14 mouse cellular contexts compared by ENCODE assay signal in genomic region chr17:57264164-57264563, GRCm38 (mm10). TPM values are rescaled to one million over a fixed set of nuclear protein-coding genes. Genes with fewer than 3 reads are reported as not detected.
DNase-seq lines count a peak whose midpoint lies in the region; ATAC-seq and TF ChIP-seq lines count a peak whose summit lies in the region.
"Had no signal": no experiment of that assay in that cellular context is flagged by ENCODE, and none has a peak within 500 bp of the region (broad histone marks: within the 10 kb centered on the region; RNA-seq: fewer than 3 reads in every experiment).

No protein-coding gene starts in this region.

- TF ChIP-seq CTCF in cerebellum, adult 2 months (IDR thresholded peaks at IDR 0.05; ENCODE audit: borderline replicate concordance, insufficient read depth, low read depth, low read length): no peak
- no peak for TF ChIP-seq CTCF in kidney, postnatal 0 days (IDR thresholded peaks at IDR 0.05; ENCODE audit: low read depth)
- TF ChIP-seq CTCF in small intestine, adult 2 months (IDR thresholded peaks at IDR 0.05; ENCODE audit: extremely low read depth, insufficient read length, insufficient replicate concordance, low read depth, low read length): no peak

- DNase-seq in cerebellum, adult 9-11 months: peak; percentile 44
- DNase-seq in cerebellum, adult 2 months: no peak
- no peak for DNase-seq in kidney, postnatal 0 days (ENCODE audit: low spot score)
- no peak for DNase-seq in kidney, postnatal 36 days
- DNase-seq in embryo, embryonic 11 days: no peak
- DNase-seq in lung, adult 18-20 months: no peak
- DNase-seq: adrenal gland, postnatal 36 days; gastrocnemius, postnatal 10 days; kidney, postnatal 25 days; lung, postnatal 36 days; right cerebral cortex, postnatal 25 days had no signal

- 71% methylated on average over 2 of the region's 2 CpGs for WGBS in cerebellum, adult 2 months
- 78% methylated on average over 2 of the region's 2 CpGs for WGBS in kidney, postnatal 0 days
- 64% methylated on average over 2 of the region's 2 CpGs for WGBS in small intestine, adult 2 months

- ATAC-seq in kidney, postnatal 0 days (replicated peaks; ENCODE audit: low FRiP score, low read depth): peak; percentile 34
- ATAC-seq in hematopoietic stem cell, adult 5-6 weeks (replicated peaks in 1 of 2; ENCODE audit: insufficient read depth in 1 of 2, low FRiP score in 2 of 2, low TSS enrichment in 1 of 2, low read depth in 1 of 2, poor library complexity in 2 of 2, severe bottlenecking in 2 of 2): peak; percentile 81 to 84

- no peak overlapping the region for H3K4me3 ChIP-seq in cerebellum, adult 2 months (replicated peaks; ENCODE audit: insufficient read depth, low read depth, low read length)
- H3K4me3 ChIP-seq in kidney, postnatal 0 days (replicated peaks; ENCODE audit: low read depth, low read length): no peak overlapping the region
- no peak overlapping the region; the same call in 1 of the 2 replicates for H3K4me3 ChIP-seq in small intestine, adult 2 months (ENCODE audit: low read depth, low read length)
- H3K4me3 ChIP-seq: hindbrain, embryonic 10.5 days had no signal

- no peaks in the 10 kb centered on the region for H3K9me3 ChIP-seq in kidney, postnatal 0 days (replicated peaks; ENCODE audit: low read length)
- H3K9me3 ChIP-seq: hindbrain, embryonic 10.5 days had no signal

- TF ChIP-seq POLR2A in cerebellum, adult 2 months (IDR thresholded peaks at IDR 0.05; ENCODE audit: borderline replicate concordance, insufficient read depth, low read length): no peak
- no peak for TF ChIP-seq POLR2A in small intestine, adult 2 months (IDR thresholded peaks at IDR 0.05; ENCODE audit: low read depth, low read length)

- H3K27ac ChIP-seq in cerebellum, adult 2 months (ENCODE audit: insufficient read depth, low read length): no peak overlapping the region
- H3K27ac ChIP-seq in kidney, postnatal 0 days: no peak overlapping the region
- peak overlapping the region; percentile 90 for H3K27ac ChIP-seq in small intestine, adult 2 months (ENCODE audit: insufficient read depth, low read depth, low read length)
- H3K27ac ChIP-seq: hindbrain, embryonic 10.5 days had no signal

- H3K27me3 ChIP-seq in cerebellum, adult 2 months (ENCODE audit: control insufficient read depth, insufficient read depth, low read length): no peaks in the 10 kb centered on the region
- no peaks in the 10 kb centered on the region for H3K27me3 ChIP-seq in kidney, postnatal 0 days (ENCODE audit: insufficient read depth, low read length)
- H3K27me3 ChIP-seq in small intestine, adult 2 months (ENCODE audit: control insufficient read depth, insufficient read depth, low read length): no peaks in the 10 kb centered on the region

- H3K4me1 ChIP-seq in cerebellum, adult 2 months (ENCODE audit: control insufficient read depth, insufficient read depth, low read length): no peaks in the 10 kb centered on the region
- no peaks in the 10 kb centered on the region for H3K4me1 ChIP-seq in kidney, postnatal 0 days (replicated peaks; ENCODE audit: insufficient read depth, low read length)
- peaks cover 19% of the 10 kb centered on the region for H3K4me1 ChIP-seq in small intestine, adult 2 months (ENCODE audit: control insufficient read depth, insufficient read depth, insufficient read length, low read length)

- H3K4me2 ChIP-seq in kidney, postnatal 0 days (ENCODE audit: low read length): no peak overlapping the region

- peaks cover 21% of the 10 kb centered on the region; the same call in 1 of the 2 replicates for H3K36me3 ChIP-seq in kidney, postnatal 0 days (ENCODE audit: insufficient read depth, low read length)
- peaks cover 33% of the 10 kb centered on the region for H3K36me3 ChIP-seq in small intestine, adult 2 months (ENCODE audit: control insufficient read depth, insufficient read depth, low read length)

- H3K9ac ChIP-seq in kidney, postnatal 0 days (ENCODE audit: low read depth, low read length): no peak overlapping the region

RNA-seq across cellular contexts. Expression of gene Vav1, which starts 14.7 kb away (rescaled TPM):
- polyA plus RNA-seq in cerebellum, adult 2 months (2012; rRNA removed): 1.2 and 1.5 TPM in 2 replicates
- polyA plus RNA-seq in kidney, postnatal 0 days (2015; fragmentation: Nextera tagmentation; extraction: Ambion mirVana): 0.87 and 1.1 TPM in 2 replicates
- total RNA-seq in hematopoietic stem cell, adult 5-6 weeks (2017): 238 and 297 TPM in 2 replicates
- polyA plus RNA-seq in small intestine, adult 2 months (2012; rRNA removed): 3.5 and 6.1 TPM in 2 replicates

RNA-seq across cellular contexts. Expression of gene Trip10, which starts 14.9 kb away (rescaled TPM):
- 8.5 and 10.1 TPM in 2 replicates for polyA plus RNA-seq in cerebellum, adult 2 months (2012; rRNA removed)
- 40.8 and 43.6 TPM in 2 replicates for polyA plus RNA-seq in kidney, postnatal 0 days (2015; fragmentation: Nextera tagmentation; extraction: Ambion mirVana)
- 9.4 and 17.9 TPM in 2 replicates for total RNA-seq in hematopoietic stem cell, adult 5-6 weeks (2017)
- polyA plus RNA-seq in small intestine, adult 2 months (2012; rRNA removed): 11.0 and 30.3 TPM in 2 replicates

RNA-seq across cellular contexts. Expression of gene Gpr108, which starts 15.9 kb away (rescaled TPM):
- polyA plus RNA-seq in cerebellum, adult 2 months (2012; rRNA removed): 44.0 and 46.9 TPM in 2 replicates
- polyA plus RNA-seq in kidney, postnatal 0 days (2015; fragmentation: Nextera tagmentation; extraction: Ambion mirVana): 37.6 and 40.4 TPM in 2 replicates
- total RNA-seq in hematopoietic stem cell, adult 5-6 weeks (2017): 14.9 and 19.1 TPM in 2 replicates
- polyA plus RNA-seq in small intestine, adult 2 months (2012; rRNA removed): 25.6 and 46.5 TPM in 2 replicates

RNA-seq across cellular contexts. Expression of gene C3, which starts 36.2 kb away (rescaled TPM):
- 1.1 and 1.3 TPM in 2 replicates for polyA plus RNA-seq in cerebellum, adult 2 months (2012; rRNA removed)
- polyA plus RNA-seq in kidney, postnatal 0 days (2015; fragmentation: Nextera tagmentation; extraction: Ambion mirVana): 2.0 and 2.9 TPM in 2 replicates
- 28.0 and 125 TPM in 2 replicates for total RNA-seq in hematopoietic stem cell, adult 5-6 weeks (2017)
- polyA plus RNA-seq in small intestine, adult 2 months (2012; rRNA removed): 17.9 and 40.9 TPM in 2 replicates
